Mouse (Mus musculus) lung, adult 2 months (tissue): ENCODE measurements at regions not wholly inside any gene's neighbourhood (a gene's known extent, or its start where the extent isn't known, plus 50 kb on each side); places are given as distances from the start of the nearest gene placed in this dataset.

Source experiments
- DNase-seq: peaks from one replicate; pipeline ENCODE4 v3.0.0; 2022
- H3K4me1 ChIP-seq: fragments of 200-500 bp; 2 replicates; pipeline ENCODE4 v1.6.1; 2011; ENCODE audit warnings: low read length; ENCODE audit not compliant: control insufficient read depth, insufficient read depth
- H3K4me3 ChIP-seq: fragments of 200-500 bp; replicated peaks from 2 replicates; pipeline ENCODE3; 2011; ENCODE audit warnings: low read depth, mild to moderate bottlenecking, control low read depth, low read length; ENCODE audit errors: extremely low read depth
- CTCF ChIP-seq: fragments of 200-500 bp; IDR thresholded peaks from 2 replicates; pipeline ENCODE4 v1.5.1; 2011; ENCODE audit warnings: mild to moderate bottlenecking, low read length, control low read depth; ENCODE audit not compliant: insufficient read depth
- POLR2A ChIP-seq: fragments of 200-500 bp; IDR thresholded peaks from 2 replicates; pipeline ENCODE4 v1.6.1; 2011; ENCODE audit warnings: low read depth, mild to moderate bottlenecking, control low read depth, low read length, borderline replicate concordance; ENCODE audit errors: extremely low read depth
- WGBS: fragments of 180-500 bp; shearing (Covaris S2); methylation state at CpG from one replicate; pipeline ENCODE4 v1.1.7; 2018; 5-methylcytosine and 5-hydroxymethylcytosine counted together

DNA sequence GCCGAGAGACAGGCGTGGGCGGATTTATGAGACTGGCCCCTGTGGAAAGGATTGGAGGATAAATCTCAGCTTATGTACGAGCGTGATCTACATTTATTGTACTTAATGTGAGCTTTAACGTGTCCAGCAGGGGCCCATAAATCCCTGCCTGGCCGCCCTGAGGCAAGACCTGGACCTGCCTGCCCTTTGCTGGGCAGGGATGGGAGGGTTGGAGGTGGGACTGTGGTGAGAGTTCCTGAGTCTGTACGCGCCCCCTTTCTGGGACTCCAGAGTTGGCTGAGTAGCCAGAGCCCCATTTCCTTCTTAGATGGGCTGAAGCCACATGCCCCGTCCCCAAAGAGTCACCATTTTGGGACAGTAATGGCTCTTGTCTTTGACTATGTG lies 69.7 kb upstream of the Zbtb40 start:
- peaks cover 5% of the 10 kb centered on the region; the same call in 1 of the 2 replicates for H3K4me1 ChIP-seq
- H3K4me3 ChIP-seq: no peak overlapping the region
- WGBS: 27% methylated on average over 10 of the region's 10 CpGs
- DNase-seq: no peak
- no peak for TF ChIP-seq POLR2A
- no peak for TF ChIP-seq CTCF

DNA sequence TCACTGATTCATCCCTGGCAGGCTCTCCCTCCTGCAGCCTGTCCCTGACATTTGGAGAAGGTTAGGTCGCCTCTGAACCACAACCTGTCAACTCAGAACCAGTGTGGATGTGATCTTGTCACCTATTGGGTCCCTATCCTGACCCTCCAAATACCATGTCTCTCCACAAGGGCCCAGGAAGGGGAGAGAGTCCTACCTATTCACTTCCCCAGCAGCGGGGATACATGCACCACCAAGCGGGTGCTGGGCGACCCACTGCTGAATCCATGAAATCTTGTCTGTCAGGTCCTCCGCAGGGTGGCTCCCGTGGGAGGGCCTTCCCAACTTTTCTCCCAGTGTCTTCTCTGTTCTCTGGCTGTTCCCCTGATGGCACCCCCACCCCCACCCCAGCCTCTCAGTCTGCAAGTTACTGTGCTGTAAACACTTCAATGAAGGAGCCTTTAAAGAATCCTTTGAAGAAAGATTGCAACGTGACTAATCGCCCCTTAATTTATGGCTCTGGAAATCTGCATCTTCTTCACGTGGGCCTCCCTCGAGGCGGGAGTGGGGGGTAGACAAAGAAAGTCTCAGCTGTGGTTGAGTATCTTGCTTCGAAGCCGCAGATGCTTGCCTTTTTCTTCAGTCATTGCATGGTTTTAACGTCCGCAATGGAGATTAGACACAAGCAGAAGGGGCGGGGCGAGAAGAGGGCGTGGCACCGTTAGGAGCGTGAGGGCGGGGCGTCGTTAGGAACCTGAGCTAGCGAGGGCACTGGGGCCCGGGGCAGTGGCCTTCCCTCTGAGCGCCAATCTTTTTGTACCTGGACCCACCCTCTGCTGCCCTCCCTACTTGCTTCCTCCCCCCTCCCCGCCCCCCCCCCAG lies 69.1 kb upstream of the Zbtb40 start:
- 6% methylated on average over 26 of the region's 27 CpGs for WGBS
- TF ChIP-seq POLR2A (no peak), CTCF (no peak)
- H3K4me3 ChIP-seq: no peak overlapping the region
- peak; percentile 43 for DNase-seq
- peaks cover 5% of the 10 kb centered on the region; the same call in 1 of the 2 replicates for H3K4me1 ChIP-seq

DNA sequence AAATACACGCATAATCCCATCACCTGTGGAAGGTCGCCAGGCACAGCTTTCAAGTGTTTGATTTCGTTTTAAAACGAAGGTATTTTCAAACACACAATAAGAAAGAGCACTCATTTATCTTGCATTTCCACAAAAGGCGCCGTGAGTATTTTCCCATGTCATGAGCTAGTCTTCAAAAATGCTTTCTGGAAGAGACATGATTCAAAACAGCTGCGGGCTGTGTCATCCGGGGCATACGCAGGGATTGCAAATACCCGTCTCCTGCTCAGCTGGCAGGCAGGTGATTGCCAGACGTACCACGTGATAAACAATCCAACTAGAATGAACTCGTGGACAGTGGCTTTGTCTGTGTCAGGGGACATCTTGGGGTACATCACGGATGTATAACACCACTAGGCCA lies 66.5 kb upstream of the Zbtb40 start:
- Histone ChIP-seq H3K4me1 (no peaks in the 10 kb centered on the region), H3K4me3 (no peak overlapping the region)
- TF ChIP-seq CTCF: no peak
- no peak for TF ChIP-seq POLR2A
- no peak for DNase-seq
- 73% methylated on average over 14 of the region's 14 CpGs for WGBS

DNA sequence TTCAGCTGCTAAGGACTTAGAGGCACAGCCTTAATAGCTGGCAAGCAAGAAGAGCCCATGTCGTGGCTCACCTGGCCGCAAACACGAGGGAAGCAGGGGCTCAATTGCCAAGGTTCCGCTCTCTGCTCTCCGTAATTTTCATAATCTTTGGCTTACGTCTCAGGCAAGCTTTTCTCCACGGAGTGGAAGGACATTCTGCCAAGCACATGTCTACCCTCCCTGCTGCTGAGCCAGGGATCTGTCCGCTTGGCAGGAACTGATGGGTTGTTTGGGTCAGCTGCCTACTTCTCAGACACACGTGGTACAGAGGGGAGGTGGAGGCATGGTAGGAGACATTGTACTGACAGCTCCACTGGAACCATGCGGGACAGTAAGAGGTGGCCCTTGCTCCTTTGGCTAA lies 61.7 kb upstream of the Zbtb40 start:
- TF ChIP-seq CTCF (no peak), POLR2A (no peak)
- Histone ChIP-seq H3K4me1 (no peaks in the 10 kb centered on the region), H3K4me3 (no peak overlapping the region)
- DNase-seq: no peak
- 64% methylated on average over 10 of the region's 10 CpGs for WGBS

DNA sequence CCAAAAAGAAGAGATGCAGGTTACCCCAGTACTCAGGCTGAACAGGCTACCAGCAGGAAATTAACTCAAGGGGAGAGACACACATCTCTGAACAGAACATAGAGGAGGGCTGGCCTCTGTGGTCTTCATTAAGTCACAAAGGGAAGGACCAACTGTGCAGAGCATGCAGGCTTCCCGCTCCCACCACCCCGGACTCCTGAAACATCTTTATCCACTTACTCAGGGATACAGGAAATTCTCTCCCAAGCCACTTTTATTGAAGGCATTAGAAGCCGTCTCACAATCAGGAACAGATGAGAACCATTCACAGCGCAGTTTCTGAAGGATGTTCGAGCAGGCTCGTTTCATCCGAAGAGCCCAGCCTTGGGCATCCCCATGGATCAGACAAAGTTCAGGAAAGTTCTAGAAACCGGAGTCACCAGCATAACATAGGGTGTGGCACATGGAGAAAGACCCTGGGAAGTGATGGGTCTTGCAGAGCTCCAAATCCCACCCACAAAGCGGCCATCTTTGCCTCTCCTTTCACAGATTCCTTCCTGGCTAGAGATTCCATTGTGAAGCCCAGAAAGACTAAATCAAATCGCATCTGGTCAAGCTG lies 55.9 kb upstream of the Zbtb40 start:
- Histone ChIP-seq H3K4me3 (no peak overlapping the region), H3K4me1 (no peaks in the 10 kb centered on the region)
- TF ChIP-seq POLR2A: no peak
- TF ChIP-seq CTCF: no peak
- WGBS: 76% methylated on average over 10 of the region's 10 CpGs
- no peak for DNase-seq

DNA sequence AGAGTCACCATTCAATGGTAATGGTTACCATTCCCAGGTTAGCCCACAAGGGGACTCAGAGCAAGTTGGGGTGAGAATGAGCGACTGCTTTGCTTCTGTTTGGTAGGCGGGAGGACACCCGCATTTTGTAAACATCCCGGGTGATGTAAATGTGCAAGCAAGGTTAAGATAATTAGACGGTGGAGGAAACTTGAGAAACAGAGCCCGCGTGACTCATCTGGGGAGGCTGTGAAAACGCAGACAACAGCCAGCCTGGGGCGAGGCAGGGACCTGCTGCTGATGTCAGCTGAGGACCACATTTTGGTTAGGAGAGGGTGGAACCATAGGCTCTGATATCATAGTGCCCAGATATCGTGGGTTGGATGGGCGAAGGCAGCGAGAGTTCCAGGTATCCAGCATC lies 52.6 kb upstream of the Zbtb40 start:
- TF ChIP-seq POLR2A (no peak), CTCF (no peak)
- DNase-seq: no peak
- no peaks in the 10 kb centered on the region for H3K4me1 ChIP-seq
- WGBS: 81% methylated on average over 12 of the region's 12 CpGs
- no peak overlapping the region for H3K4me3 ChIP-seq

DNA sequence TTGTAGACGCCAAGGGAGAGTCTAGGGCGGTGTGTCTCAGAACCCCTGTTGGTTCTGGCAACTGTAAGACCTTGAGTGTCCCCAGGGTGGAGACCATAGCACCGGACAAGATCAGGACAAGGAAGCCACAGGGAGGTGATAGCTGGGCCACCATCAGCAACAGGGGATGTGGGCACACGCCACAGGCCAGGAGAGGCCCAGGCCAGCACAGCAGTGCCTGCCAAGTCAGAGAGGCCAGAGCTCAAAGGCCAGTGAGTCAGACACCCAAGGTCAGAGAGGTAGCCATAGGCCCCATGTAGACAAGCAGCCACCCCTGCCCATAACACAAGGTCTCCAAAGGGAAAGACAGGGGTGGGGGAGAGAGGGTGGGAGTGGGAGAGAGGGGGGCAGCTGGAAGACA lies 52.2 kb upstream of the Zbtb40 start:
- Histone ChIP-seq H3K4me3 (no peak overlapping the region), H3K4me1 (no peaks in the 10 kb centered on the region)
- 92% methylated on average over 4 of the region's 4 CpGs for WGBS
- DNase-seq: no peak
- TF ChIP-seq POLR2A: no peak
- TF ChIP-seq CTCF: no peak
